Comparison of ENCODE assay signal across 9 mouse cellular contexts in the genomic region with DNA sequence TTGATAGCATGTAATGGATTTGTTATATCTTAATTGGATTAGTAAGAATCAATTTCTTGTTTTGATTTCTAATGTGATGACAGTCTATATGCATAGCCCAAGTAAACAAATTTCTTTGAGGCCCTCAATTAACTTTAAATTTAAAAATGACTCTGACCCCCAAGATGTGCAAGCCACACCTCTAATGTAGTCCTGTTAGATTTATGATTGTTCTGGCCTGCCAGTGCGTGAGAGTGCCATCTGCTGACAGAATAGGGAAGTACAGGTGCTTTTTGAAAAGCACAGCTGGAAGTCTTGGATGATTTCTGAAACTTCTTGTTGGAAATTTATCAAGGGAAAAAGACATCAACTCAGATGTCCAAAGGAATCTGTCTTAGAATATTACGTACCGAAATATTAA.
DNase-seq lines count a peak whose midpoint lies in the region; ATAC-seq lines count a peak whose summit lies in the region.
"Had no signal": no experiment of that assay in that cellular context is flagged by ENCODE, and none has a peak within 500 bp of the region (broad histone marks: within the 10 kb centered on the region; RNA-seq: fewer than 3 reads in every experiment).

No protein-coding gene starts in this region.

- no peak overlapping the region for H3K27ac ChIP-seq in liver, embryonic 12.5 days
- H3K27ac ChIP-seq: macrophage had no signal

- H3K9ac ChIP-seq in liver, embryonic 12.5 days: no peak overlapping the region

- 37% methylated on average over 3 of the region's 3 CpGs for WGBS in liver, embryonic 12.5 days (ENCODE audit: insufficient replicate concordance)

- no peaks in the 10 kb centered on the region for H3K27me3 ChIP-seq in liver, embryonic 12.5 days (replicated peaks)

- intact Hi-C loops in left cerebral cortex, postnatal 10 days (cut with DNase I): loop anchor here (2.0 kb wide), 1 partner anchor 168 kb away; a partner anchor contains a TSS

- H3K9me3 ChIP-seq in liver, embryonic 12.5 days (replicated peaks): no peaks in the 10 kb centered on the region

- no peak for ATAC-seq in liver, embryonic 12.5 days
- no peak for ATAC-seq in monocyte, adult 5-6 weeks (replicated peaks; ENCODE audit: insufficient number of reproducible peaks, low FRiP score, low TSS enrichment, poor library complexity, severe bottlenecking)

- H3K36me3 ChIP-seq in liver, embryonic 12.5 days: no peaks in the 10 kb centered on the region

- H3K4me1 ChIP-seq in liver, embryonic 12.5 days: no peaks in the 10 kb centered on the region

- no peak overlapping the region for H3K4me2 ChIP-seq in liver, embryonic 12.5 days

- no peak overlapping the region for H3K4me3 ChIP-seq in liver, embryonic 12.5 days

- DNase-seq in liver: peak; percentile 33
- DNase-seq in MN1 (ENCODE audit: low spot score): peak; percentile 69
- DNase-seq in c-Kit-positive CD71-positive TER-119-positive erythroid progenitor cells, embryonic 14.5 days (ENCODE audit: low spot score): peak; percentile 24
- peak; percentile 23 to 31 for DNase-seq in gastrocnemius, adult 8-10 months (ENCODE audit: low spot score in 2 of 2)
- DNase-seq in left cerebral cortex, postnatal 10 days (ENCODE audit: extremely low spot score in 1 of 2, low spot score in 2 of 2): peak; percentile 47 to 52
- peak; percentile 85 for DNase-seq in retina, embryonic 14.5 days (ENCODE audit: low spot score)

Comparison
In these comparisons a context has a peak if more than half of its experiments do, and no peak if none do; other contexts are left out.
1. DNase-seq: peak in every context shown above with its lines; median percentile 85 in retina, embryonic 14.5 days; 69 in MN1; 50 in left cerebral cortex, postnatal 10 days; 33 in liver; 27 in gastrocnemius, adult 8-10 months; 24 in c-Kit-positive CD71-positive TER-119-positive erythroid progenitor cells, embryonic 14.5 days.